In genomic region chr19:26844813-26845212, GRCm38 (mm10) we compare ENCODE assay signal across 10 mouse cellular contexts. TPM values are rescaled to one million over a fixed set of nuclear protein-coding genes. Genes with fewer than 3 reads are reported as not detected.
DNase-seq lines count a peak whose midpoint lies in the region; ATAC-seq and TF ChIP-seq lines count a peak whose summit lies in the region.
"Had no signal": no experiment of that assay in that cellular context is flagged by ENCODE, and none has a peak within 500 bp of the region (broad histone marks: within the 10 kb centered on the region; RNA-seq: fewer than 3 reads in every experiment).

No protein-coding gene starts in this region.

- peak overlapping the region; percentile 54; the same call in 1 of the 2 replicates for H3K4me2 ChIP-seq in lung, postnatal 0 days (replicated peaks; ENCODE audit: low read depth, low read length)
- peak overlapping the region; percentile 50 for H3K4me2 ChIP-seq in limb, embryonic 14.5 days (replicated peaks; ENCODE audit: low read depth, low read length, severe bottlenecking)
- H3K4me2 ChIP-seq in stomach, embryonic 15.5 days = peak overlapping the region; percentile 49

- no peaks in the 10 kb centered on the region for H3K36me3 ChIP-seq in lung, postnatal 0 days (ENCODE audit: insufficient read depth, low read length)
- H3K36me3 ChIP-seq in limb, embryonic 14.5 days (ENCODE audit: control insufficient read depth, insufficient read depth, low read length) = no peaks in the 10 kb centered on the region
- no peaks in the 10 kb centered on the region for H3K36me3 ChIP-seq in stomach, embryonic 15.5 days

- peak; percentile 46; the same call in 1 of the 2 replicates for ATAC-seq in cerebellum, adult (ENCODE audit: insufficient number of reproducible peaks, low FRiP score, low TSS enrichment)
- 0 out of 2 replicates have a peak, but pooled peaks have one; percentile 11 for ATAC-seq in lung, postnatal 0 days
- no peak for ATAC-seq in limb, embryonic 14.5 days (ENCODE audit: low FRiP score, low read depth)
- ATAC-seq in stomach, embryonic 15.5 days (ENCODE audit: insufficient read depth, low FRiP score, low read depth) = peak; percentile 16; the same call in 1 of the 2 replicates

- no peak for TF ChIP-seq POLR2A in limb, embryonic 14.5 days (IDR thresholded peaks at IDR 0.05; ENCODE audit: borderline replicate concordance, extremely low read depth, insufficient read depth, insufficient read length)

- H3K27ac ChIP-seq in lung, postnatal 0 days (ENCODE audit: low read length) = no peak overlapping the region
- no peak overlapping the region for H3K27ac ChIP-seq in limb, embryonic 14.5 days (replicated peaks; ENCODE audit: low read depth, low read length)
- peak overlapping the region; percentile 58 for H3K27ac ChIP-seq in stomach, embryonic 15.5 days

- no peaks in the 10 kb centered on the region for H3K27me3 ChIP-seq in lung, postnatal 0 days (replicated peaks; ENCODE audit: insufficient read depth, low read length)
- no peaks in the 10 kb centered on the region for H3K27me3 ChIP-seq in limb, embryonic 14.5 days (ENCODE audit: control insufficient read depth, insufficient read depth, low read length)
- H3K27me3 ChIP-seq in stomach, embryonic 15.5 days (replicated peaks) = no peaks in the 10 kb centered on the region

- peak overlapping the region; percentile 56; the same call in 1 of the 2 replicates for H3K4me3 ChIP-seq in lung, postnatal 0 days (ENCODE audit: low read depth, low read length)
- 0 out of 2 replicates have a peak overlapping the region, but pooled peaks have one; percentile 47 for H3K4me3 ChIP-seq in limb, embryonic 14.5 days (replicated peaks; ENCODE audit: low read length)
- H3K4me3 ChIP-seq in stomach, embryonic 15.5 days (replicated peaks) = peak overlapping the region; percentile 55; the same call in 1 of the 2 replicates

- H3K9me3 ChIP-seq in lung, postnatal 0 days (ENCODE audit: low read length) = no peaks in the 10 kb centered on the region
- H3K9me3 ChIP-seq in limb, embryonic 14.5 days (ENCODE audit: control insufficient read depth, low read length) = no peaks in the 10 kb centered on the region
- H3K9me3 ChIP-seq in stomach, embryonic 15.5 days = no peaks in the 10 kb centered on the region

- no peak for TF ChIP-seq CTCF in lung, postnatal 0 days (IDR thresholded peaks at IDR 0.05)

- TF ChIP-seq EP300 in lung, postnatal 0 days (IDR thresholded peaks at IDR 0.05) = no peak

- DNase-seq in cerebellum, adult 11 months = no peak
- no peak for DNase-seq in lung, postnatal 0 days (ENCODE audit: low spot score)
- DNase-seq in lung, postnatal 10 days = no peak
- DNase-seq in limb, embryonic 14.5 days (ENCODE audit: low spot score) = no peak
- no peak for DNase-seq in ovary, adult 18-20 months (ENCODE audit: low spot score)
- DNase-seq in adrenal gland, adult (ENCODE audit: inconsistent age in 2 of 2, low spot score in 1 of 2) = no peak

- 30% methylated on average over 8 of the region's 8 CpGs for WGBS in lung, postnatal 0 days
- whole genome bisulfite sequencing in limb, embryonic 14.5 days = 16% methylated on average over 8 of the region's 8 CpGs
- 17% methylated on average over 8 of the region's 8 CpGs for WGBS in stomach, embryonic 15.5 days

- no peak overlapping the region for H3K9ac ChIP-seq in lung, postnatal 0 days (replicated peaks; ENCODE audit: low read depth)
- peak overlapping the region; percentile 70; the same call in 1 of the 2 replicates for H3K9ac ChIP-seq in limb, embryonic 14.5 days (ENCODE audit: low read depth, low read length, severe bottlenecking)
- no peak overlapping the region for H3K9ac ChIP-seq in stomach, embryonic 15.5 days

- no peaks in the 10 kb centered on the region for H3K4me1 ChIP-seq in lung, postnatal 0 days (ENCODE audit: insufficient read depth, low read depth, low read length)
- H3K4me1 ChIP-seq in limb, embryonic 14.5 days (ENCODE audit: control insufficient read depth, insufficient read depth, low read length) = peaks cover 12% of the 10 kb centered on the region
- H3K4me1 ChIP-seq in stomach, embryonic 15.5 days = peaks cover 10% of the 10 kb centered on the region

RNA-seq across cellular contexts. Expression of gene Gm815, which starts 40.9 kb away (rescaled TPM):
- polyA plus RNA-seq in lung, postnatal 0 days (2015; fragmentation: Nextera tagmentation; extraction: Ambion mirVana) = 0.16 TPM in 1 of 2 replicates, not detected in the other
- polyA plus RNA-seq in limb, embryonic 14.5 days (2012; rRNA removed) = not detected in 2 replicates
- not detected in 2 replicates for polyA plus RNA-seq in limb, embryonic 14.5 days (2014; fragmentation: Nextera tagmentation; extraction: Ambion mirVana)
- polyA plus RNA-seq in stomach, embryonic 15.5 days (2015; fragmentation: Nextera tagmentation; extraction: Ambion mirVana) = not detected in 2 replicates
- polyA plus RNA-seq: erythroblast, embryonic 14.5 days; liver, embryonic 16.5 days had no signal
